Mouse (Mus musculus) olfactory bulb, adult 2 months (tissue): ENCODE results near the gene Ybx3. TPM values are rescaled to one million over a fixed set of nuclear protein-coding genes. Genes with fewer than 3 reads are reported as not detected.
A peak's percentile ranks its signal among the peaks of the same experiment; 100 is the strongest.

Experiments
- H3K27ac ChIP-seq: fragments of 200-500 bp; 2 replicates; pipeline ENCODE4 v1.5.1; 2012; ENCODE audit warnings: low read depth, low read length; ENCODE audit not compliant: insufficient read depth
- H3K4me1 ChIP-seq: fragments of 200-500 bp; 2 replicates; pipeline ENCODE4 v1.6.1; 2012; ENCODE audit warnings: low read length; ENCODE audit not compliant: control insufficient read depth, insufficient read depth
- H3K4me3 ChIP-seq: fragments of 200-500 bp; 2 replicates; pipeline ENCODE4 v1.5.1; 2012; ENCODE audit warnings: mild to moderate bottlenecking, low read depth, low read length, moderate library complexity; ENCODE audit not compliant: insufficient read depth
- CTCF ChIP-seq: fragments of 200-500 bp; IDR thresholded peaks from 2 replicates; pipeline ENCODE4 v1.5.1; 2012; ENCODE audit warnings: low read depth, mild to moderate bottlenecking, low read length, moderate library complexity; ENCODE audit not compliant: insufficient read depth
- POLR2A ChIP-seq: fragments of 200-500 bp; IDR thresholded peaks from 2 replicates; pipeline ENCODE4 v1.6.1; 2012; ENCODE audit warnings: mild to moderate bottlenecking, low read depth, low read length, moderate library complexity; ENCODE audit not compliant: insufficient read depth
- WGBS: fragments of 180-500 bp; shearing (Covaris S2); methylation state at CpG from one replicate; pipeline ENCODE4 v1.1.7; 2018; 5-methylcytosine and 5-hydroxymethylcytosine counted together
- polyA plus RNA-seq: library from polyadenylated mRNA; stranded (reverse); fragments of >200 nt; gene quantifications from 2 replicates; pipeline ENCODE4 v1.2.4, GENCODE M21; 2012; ENCODE audit warnings: low replicate concordance; ENCODE audit not compliant: missing spikeins, insufficient read depth, insufficient read length

Ybx3 gene
- polyA plus RNA-seq, 1 experiment = not detected

GRCm38 (mm10) chr6:131386416-131387019, 1.8 kb downstream of the Ybx3 start:
- 48% methylated on average over 9 of the region's 9 CpGs for WGBS
- H3K4me1 ChIP-seq = peaks cover 9% of the 10 kb centered on the region

GRCm38 (mm10) chr6:131385469-131385868, 2.8 kb downstream of the Ybx3 start:
- no peak overlapping the region for H3K4me3 ChIP-seq
- TF ChIP-seq CTCF (no peak), POLR2A (no peak)
- H3K4me1 ChIP-seq = peaks cover 9% of the 10 kb centered on the region
- no peak overlapping the region for H3K27ac ChIP-seq
- 100% methylated on average over 1 of the region's 1 CpGs for WGBS

More at GRCm38 (mm10) chr6:131386416-131387019, 1.8 kb downstream of the Ybx3 start:
- TF ChIP-seq POLR2A (no peak), CTCF (no peak)
- no peak overlapping the region for H3K4me3 ChIP-seq
- no peak overlapping the region for H3K27ac ChIP-seq

GRCm38 (mm10) chr6:131383713-131384330, 4.5 kb downstream of the Ybx3 start:
- TF ChIP-seq POLR2A (no peak), CTCF (no peak)
- no peak overlapping the region for H3K4me3 ChIP-seq
- H3K4me1 ChIP-seq = peaks cover 9% of the 10 kb centered on the region
- WGBS = 42% methylated on average over 6 of the region's 6 CpGs
- H3K27ac ChIP-seq = 0 out of 2 replicates have a peak overlapping the region, but pooled peaks have one; percentile 43

- no peak overlapping the region for H3K27ac ChIP-seq
- TF ChIP-seq CTCF = no peak
- TF ChIP-seq POLR2A = no peak
- 37% methylated on average over 3 of the region's 3 CpGs for WGBS
- H3K4me3 ChIP-seq = no peak overlapping the region
- peaks cover 9% of the 10 kb centered on the region for H3K4me1 ChIP-seq
Measured at GRCm38 (mm10) chr6:131382984-131383337, 5.3 kb downstream of the Ybx3 start.

GRCm38 (mm10) chr6:131382232-131382983, 5.9 kb downstream of the Ybx3 start:
- 19% methylated on average over 14 of the region's 14 CpGs for WGBS
- H3K4me1 ChIP-seq = peaks cover 9% of the 10 kb centered on the region
- H3K4me3 ChIP-seq = 0 out of 2 replicates have a peak overlapping the region, but pooled peaks have one; percentile 1
- TF ChIP-seq CTCF (no peak), POLR2A (no peak)
- peak overlapping the region; percentile 66 for H3K27ac ChIP-seq

GRCm38 (mm10) chr6:131378858-131379428, 9.3 kb downstream of the Ybx3 start:
- no peak for TF ChIP-seq CTCF
- TF ChIP-seq POLR2A = no peak
- H3K4me3 ChIP-seq = no peak overlapping the region
- no peak overlapping the region for H3K27ac ChIP-seq
- H3K4me1 ChIP-seq = peaks cover 9% of the 10 kb centered on the region
- WGBS = 92% methylated on average over 18 of the region's 18 CpGs

- Histone ChIP-seq H3K27ac (no peak overlapping the region), H3K4me1 (peaks cover 5% of the 10 kb centered on the region)
- WGBS = 95% methylated on average over 5 of the region's 5 CpGs
Measured at GRCm38 (mm10) chr6:131377378-131377777, 10.9 kb downstream of the Ybx3 start.

GRCm38 (mm10) chr6:131374594-131375340, 13.5 kb downstream of the Ybx3 start:
- Histone ChIP-seq H3K4me3 (no peak overlapping the region), H3K27ac (no peak overlapping the region), H3K4me1 (peaks cover 2% of the 10 kb centered on the region; the same call in 1 of the 2 replicates)
- WGBS = 63% methylated on average over 13 of the region's 13 CpGs
- no peak for TF ChIP-seq CTCF
- TF ChIP-seq POLR2A = no peak

More at GRCm38 (mm10) chr6:131377378-131377777, 10.9 kb downstream of the Ybx3 start:
- no peak overlapping the region for H3K4me3 ChIP-seq
- TF ChIP-seq POLR2A (no peak), CTCF (no peak)

- no peak for TF ChIP-seq POLR2A
- TF ChIP-seq CTCF = no peak
- 94% methylated on average over 5 of the region's 5 CpGs for WGBS
- no peak overlapping the region for H3K4me3 ChIP-seq
- H3K27ac ChIP-seq = no peak overlapping the region
- H3K4me1 ChIP-seq = peaks cover 2% of the 10 kb centered on the region; the same call in 1 of the 2 replicates
Measured at GRCm38 (mm10) chr6:131373160-131373559, 15.1 kb downstream of the Ybx3 start.
